26 mouse cellular contexts compared by ENCODE assay signal in the genomic region with DNA sequence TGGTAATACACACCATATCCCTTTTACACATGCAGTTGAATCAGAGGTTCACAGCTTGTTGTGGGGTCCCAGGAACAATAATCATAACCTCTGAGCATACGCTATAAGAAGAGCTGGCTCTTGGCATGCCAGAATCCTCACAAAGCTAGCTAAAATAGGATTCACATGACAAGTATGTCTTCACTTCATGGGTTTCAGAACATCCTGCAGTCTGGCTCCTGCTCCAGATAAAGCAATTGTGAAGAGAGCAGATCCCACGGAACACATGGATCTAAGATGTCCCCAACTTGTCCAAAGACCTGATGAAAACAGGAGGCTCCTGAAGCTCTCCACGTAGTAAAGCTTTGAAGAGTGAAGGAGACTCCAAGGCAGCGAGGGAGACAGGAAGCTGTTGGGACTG. TPM values are rescaled to one million over a fixed set of nuclear protein-coding genes. Genes with fewer than 3 reads are reported as not detected.
DNase-seq lines count a peak whose midpoint lies in the region; ATAC-seq lines count a peak whose summit lies in the region.
"Had no signal": no experiment of that assay in that cellular context is flagged by ENCODE, and none has a peak within 500 bp of the region (broad histone marks: within the 10 kb centered on the region; RNA-seq: fewer than 3 reads in every experiment).

No protein-coding gene starts in this region.

- ATAC-seq in frontal cortex, adult (ENCODE audit: low TSS enrichment) = peak; percentile 73
- ATAC-seq: activated CD4-positive, CD25-positive, alpha-beta regulatory T cell, adult 4 months; CD4-positive, CD25-positive, alpha-beta regulatory T cell, adult 4 months; Patski had no signal

- no peak for DNase-seq in frontal cortex, postnatal 25 days (ENCODE audit: low spot score in 2 of 2)
- peak; percentile 52 for DNase-seq in brain, adult 2 months (ENCODE audit: low read depth, low spot score)
- peak; percentile 29 for DNase-seq in telencephalon, adult 2 months (ENCODE audit: low read depth, low spot score)
- DNase-seq in ovary, postnatal 14 days (ENCODE audit: low spot score) = no peak
- DNase-seq in gastrocnemius, postnatal 25 days = no peak
- DNase-seq: adrenal gland, adult 2 months; adrenal gland, adult 8-10 months; adrenal gland, postnatal 10 days; adrenal gland, postnatal 14 days; adrenal gland, postnatal 25 days; adrenal gland, postnatal 36 days; B cell, adult 2 months; cerebellum, adult 11 months; cerebellum, adult 11-12 months; cerebellum, adult 18-20 months; cerebellum, adult 2 months had no signal

RNA-seq across cellular contexts. Expression of a gene that starts 20.3 kb away (rescaled TPM):
- under 1 TPM in 1 of 2 experiments, not detected in 1; 0.27 TPM for total RNA-seq in gastrocnemius, postnatal 25 days (2021)
- total RNA-seq: adrenal gland, postnatal 10 days; adrenal gland, postnatal 14 days; adrenal gland, postnatal 25 days; adrenal gland, postnatal 4 days; CH12.LX; ES-E14; G1E; MEL had no signal

RNA-seq across cellular contexts. Expression of a gene that starts 55.6 kb away (rescaled TPM):
- total RNA-seq in gastrocnemius, postnatal 25 days (2021) = under 1 TPM; 0.19 to 0.51 TPM
- total RNA-seq: adrenal gland, postnatal 14 days; adrenal gland, postnatal 25 days; ES-E14; MEL had no signal

RNA-seq across cellular contexts. Expression of a gene that starts 59.0 kb away (rescaled TPM):
- not detected for total RNA-seq in gastrocnemius, postnatal 25 days (2021)
- total RNA-seq: adrenal gland, adult 18-20 months; adrenal gland, adult 2 months; adrenal gland, adult 8-10 months; adrenal gland, postnatal 10 days; adrenal gland, postnatal 14 days; adrenal gland, postnatal 25 days; adrenal gland, postnatal 36 days; adrenal gland, postnatal 4 days; CH12.LX; ES-E14; G1E; MEL had no signal

Comparison
In these comparisons a context has a peak if more than half of its experiments do, and no peak if none do; other contexts are left out.
1. DNase-seq: peak in brain, adult 2 months (single experiment) and telencephalon, adult 2 months (single experiment); none in frontal cortex, postnatal 25 days (0 of 2), ovary, postnatal 14 days (single experiment) and gastrocnemius, postnatal 25 days (single experiment).